7 mouse cellular contexts compared by ENCODE assay signal in the genomic region with DNA sequence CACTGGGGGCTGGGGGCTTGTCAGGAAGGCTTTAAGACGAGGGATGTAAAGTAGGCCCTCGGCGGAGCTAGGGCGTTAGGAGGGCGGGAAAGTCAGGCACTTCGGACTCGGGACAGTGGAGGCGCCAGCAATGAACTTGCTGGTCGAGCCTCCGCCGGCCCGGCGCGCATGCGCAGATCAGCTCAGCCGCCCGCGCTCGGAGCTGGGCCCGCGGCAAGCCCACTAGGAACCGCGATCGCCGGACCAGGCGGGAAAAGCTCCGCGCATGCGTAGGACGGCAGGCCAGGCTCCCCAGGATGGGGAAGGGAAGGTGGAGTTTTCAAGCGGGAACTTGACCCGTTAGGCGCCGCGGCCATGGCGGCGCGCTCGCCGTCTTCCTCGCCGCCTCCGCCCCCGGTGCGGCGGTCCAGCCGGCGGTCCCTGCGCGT. TPM values are rescaled to one million over a fixed set of nuclear protein-coding genes. Genes with fewer than 3 reads are reported as not detected.
DNase-seq lines count a peak whose midpoint lies in the region; ATAC-seq and TF ChIP-seq lines count a peak whose summit lies in the region.

A gene (plus strand): TSS at position 199 of the 428 bp plus-strand sequence.

- peak within 1 kb of the TSS; percentile 98 for H3K9ac ChIP-seq in embryonic facial prominence, embryonic 14.5 days (ENCODE audit: low read depth, low read length)
- H3K9ac ChIP-seq in limb, embryonic 12.5 days (replicated peaks), result peak within 1 kb of the TSS; percentile 97
- H3K9ac ChIP-seq in midbrain, embryonic 14.5 days (replicated peaks; ENCODE audit: low read length), result peak within 1 kb of the TSS; percentile 89

- no peaks in the 10 kb centered on the region for H3K27me3 ChIP-seq in embryonic facial prominence, embryonic 14.5 days (replicated peaks; ENCODE audit: control insufficient read depth, insufficient read depth, low read length)
- no peaks in the 10 kb centered on the region for H3K27me3 ChIP-seq in limb, embryonic 12.5 days
- no peaks in the 10 kb centered on the region for H3K27me3 ChIP-seq in midbrain, embryonic 14.5 days (ENCODE audit: control insufficient read depth, insufficient read depth, low read length)

- no peak for TF ChIP-seq CTCF in bone marrow, adult 2 months (IDR thresholded peaks at IDR 0.05; ENCODE audit: control insufficient read depth, insufficient read depth, low read length)

- H3K4me3 ChIP-seq in bone marrow, adult 2 months (replicated peaks; ENCODE audit: control insufficient read depth, low read depth, low read length), result peak within 1 kb of the TSS; percentile 76
- peak within 1 kb of the TSS; percentile 82 for H3K4me3 ChIP-seq in embryonic facial prominence, embryonic 14.5 days (ENCODE audit: low read depth, low read length)
- H3K4me3 ChIP-seq in limb, embryonic 12.5 days (replicated peaks), result peak within 1 kb of the TSS; percentile 78
- H3K4me3 ChIP-seq in midbrain, embryonic 14.5 days (replicated peaks; ENCODE audit: low read depth, low read length), result peak within 1 kb of the TSS; percentile 76

- 1% methylated on average over 50 of the region's 50 CpGs for WGBS in bone marrow, adult 2 months
- WGBS in embryonic facial prominence, embryonic 14.5 days, result 0% methylated on average over 16 of the region's 50 CpGs
- under 1% methylated on average over 50 of the region's 50 CpGs for WGBS in limb, embryonic 12.5 days
- WGBS in midbrain, embryonic 14.5 days, result under 1% methylated on average over 50 of the region's 50 CpGs

- no peaks in the 10 kb centered on the region for H3K4me1 ChIP-seq in bone marrow, adult 2 months (ENCODE audit: control insufficient read depth, insufficient read depth, low read length)
- H3K4me1 ChIP-seq in embryonic facial prominence, embryonic 14.5 days (ENCODE audit: control insufficient read depth, insufficient read depth, low read length), result peaks cover 7% of the 10 kb centered on the region
- peaks cover 9% of the 10 kb centered on the region; the same call in 1 of the 2 replicates for H3K4me1 ChIP-seq in limb, embryonic 12.5 days (replicated peaks)
- 0 out of 2 replicates have a peak, but pooled peaks cover 5% of the 10 kb centered on the region for H3K4me1 ChIP-seq in midbrain, embryonic 14.5 days (ENCODE audit: control insufficient read depth, insufficient read depth, low read length)

- peak within 1 kb of the TSS; percentile 74 for H3K27ac ChIP-seq in bone marrow, adult 2 months (ENCODE audit: control insufficient read depth, insufficient read depth, low read depth, low read length, poor library complexity)
- peak within 1 kb of the TSS; percentile 97 for H3K27ac ChIP-seq in embryonic facial prominence, embryonic 14.5 days (replicated peaks; ENCODE audit: low read depth, low read length)
- peak within 1 kb of the TSS; percentile 97 for H3K27ac ChIP-seq in limb, embryonic 12.5 days
- H3K27ac ChIP-seq in midbrain, embryonic 14.5 days (replicated peaks; ENCODE audit: low read depth, low read length), result peak within 1 kb of the TSS; percentile 90

- TF ChIP-seq POLR2A in bone marrow, adult 2 months (IDR thresholded peaks at IDR 0.05; ENCODE audit: borderline replicate concordance, control insufficient read depth, low read depth, low read length), result peak; percentile 69

- ATAC-seq in embryonic facial prominence, embryonic 14.5 days (ENCODE audit: low read depth), result peak; percentile 97
- peak; percentile 95 for ATAC-seq in limb, embryonic 12.5 days (ENCODE audit: insufficient number of reproducible peaks, insufficient read depth, low FRiP score, low TSS enrichment, low read depth)
- ATAC-seq in midbrain, embryonic 14.5 days (ENCODE audit: low FRiP score, low TSS enrichment), result peak; percentile 96

- peak within 1 kb of the TSS; percentile 70 for H3K4me2 ChIP-seq in embryonic facial prominence, embryonic 14.5 days (ENCODE audit: low read depth, low read length)
- peak within 1 kb of the TSS; percentile 66 for H3K4me2 ChIP-seq in limb, embryonic 12.5 days
- H3K4me2 ChIP-seq in midbrain, embryonic 14.5 days (ENCODE audit: low read length), result peak within 1 kb of the TSS; percentile 88

- no peaks in the 10 kb centered on the region for H3K36me3 ChIP-seq in embryonic facial prominence, embryonic 14.5 days (ENCODE audit: control insufficient read depth, insufficient read depth, low read length)
- H3K36me3 ChIP-seq in limb, embryonic 12.5 days, result peaks cover 2% of the 10 kb centered on the region; the same call in 1 of the 2 replicates
- no peaks in the 10 kb centered on the region for H3K36me3 ChIP-seq in midbrain, embryonic 14.5 days (ENCODE audit: control insufficient read depth, insufficient read depth, low read length)

- peak; percentile 96 for DNase-seq in embryonic facial prominence, embryonic 14.5 days (ENCODE audit: low spot score)
- DNase-seq in heart, adult 8-10 months (ENCODE audit: low spot score), result peak; percentile 95
- peak; percentile 93 to 95 for DNase-seq in kidney, adult 8-10 months
- peak; percentile 96 for DNase-seq in midbrain, embryonic 14.5 days
- DNase-seq in spleen, adult 12 weeks (ENCODE audit: low spot score), result peak; percentile 71

- H3K9me3 ChIP-seq in embryonic facial prominence, embryonic 14.5 days (ENCODE audit: control insufficient read depth, low read length), result peaks cover 3% of the 10 kb centered on the region; the same call in 1 of the 2 replicates
- H3K9me3 ChIP-seq in limb, embryonic 12.5 days, result peaks cover 5% of the 10 kb centered on the region; the same call in 1 of the 2 replicates
- no peaks in the 10 kb centered on the region for H3K9me3 ChIP-seq in midbrain, embryonic 14.5 days (ENCODE audit: control insufficient read depth, low read length)

RNA-seq across cellular contexts. Expression of the gene that starts here (rescaled TPM):
- polyA plus RNA-seq in bone marrow, adult 2 months (2011; ENCODE audit: insufficient read depth, insufficient read length, low replicate concordance, missing spikeins), result 8.5 and 9.4 TPM in 2 replicates
- polyA plus RNA-seq in embryonic facial prominence, embryonic 14.5 days (2014; fragmentation: Nextera tagmentation; extraction: Ambion mirVana), result 12.1 and 12.2 TPM in 2 replicates
- total RNA-seq in heart, adult 8-10 months (2022), result 1 to 10 TPM; 1.8 to 2.5 (median 2.0) TPM
- 17.0 and 17.4 TPM in 2 replicates for polyA plus RNA-seq in limb, embryonic 12.5 days (2016; fragmentation: Nextera tagmentation; extraction: Ambion mirVana)
- 5.9 and 6.5 TPM in 2 replicates for polyA plus RNA-seq in midbrain, embryonic 14.5 days (2014; fragmentation: Nextera tagmentation; extraction: Ambion mirVana)

Comparison
In these comparisons a context has a peak if more than half of its experiments do, and no peak if none do; other contexts are left out.
1. Peak in every context shown above with its lines: DNase-seq, ATAC-seq, H3K4me3 ChIP-seq and H3K27ac ChIP-seq.